Mouse (Mus musculus): ENCODE results near the gene Myl6.
A peak's percentile ranks its signal among the peaks of the same experiment; 100 is the strongest.

DNA sequence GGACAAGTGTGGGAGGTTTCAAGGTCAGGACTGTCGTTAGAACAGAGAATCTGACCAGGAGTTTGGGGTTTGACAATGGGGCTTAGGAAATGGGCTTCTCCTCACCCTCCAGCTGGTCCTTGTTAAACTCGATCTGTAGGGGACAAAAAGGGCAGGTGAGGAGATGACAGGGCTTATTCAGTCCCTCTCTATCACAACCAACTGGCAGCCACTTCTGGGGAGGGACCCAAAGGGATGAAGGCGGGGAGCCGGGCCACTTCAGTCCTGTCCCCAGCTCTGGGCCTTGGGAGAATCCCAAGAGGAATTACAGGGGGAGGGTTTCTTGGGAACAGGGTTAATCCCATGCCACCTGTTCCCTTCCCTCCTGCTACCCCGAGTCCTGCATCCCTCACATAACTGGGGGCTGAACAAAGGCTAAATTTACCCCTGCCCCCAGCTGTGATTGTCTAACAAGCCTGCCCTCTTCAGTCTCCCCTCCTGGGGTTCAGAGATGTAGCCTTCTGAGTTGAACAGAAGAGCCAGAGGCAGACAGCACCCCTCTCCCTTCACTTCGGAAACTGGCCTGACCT, 2.6 kb upstream of the Myl6 start:
- no peak for TF ChIP-seq CTCF (IDR thresholded peaks at IDR 0.05; ENCODE audit: control insufficient read depth, insufficient read depth, insufficient read length)
- TF ChIP-seq MAX (IDR thresholded peaks at IDR 0.05): no peak
- peak; percentile 18 for TF ChIP-seq MYOD1 (IDR thresholded peaks at IDR 0.05; ENCODE audit: control insufficient read depth, insufficient read length, low read depth)
- no peak for TF ChIP-seq USF1 (IDR thresholded peaks at IDR 0.05; ENCODE audit: low read depth)
- TF ChIP-seq FOSL1 (IDR thresholded peaks at IDR 0.05; ENCODE audit: insufficient read depth, low read length, poor library complexity, severe bottlenecking): no peak

Data from C2C12 (cell line).